Mouse (Mus musculus) megakaryocyte, embryonic 14.5 days (primary cell): ENCODE measurements around the gene Ormdl2.

Experiments
- FLI1 ChIP-seq: IDR thresholded peaks from 2 replicates; pipeline ENCODE4 v1.6.1; 2012; ENCODE audit warnings: low read length, inconsistent platforms, mixed read lengths
- GATA1 ChIP-seq: IDR thresholded peaks from 3 replicates; pipeline ENCODE4 v1.6.1; 2012; ENCODE audit warnings: mixed read lengths, low read length, inconsistent platforms, borderline replicate concordance

GRCm38 (mm10) chr10:128861176-128861575, 39.7 kb upstream of the Ormdl2 start:
- TF ChIP-seq GATA1 (no peak), FLI1 (no peak)
